Mouse (Mus musculus) left cerebral cortex, postnatal 4 days (tissue): ENCODE measurements at regions not wholly inside any gene's neighbourhood (a gene's known extent, or its start where the extent isn't known, plus 50 kb on each side); places are given as distances from the start of the nearest gene placed in this dataset.

Experiments used
- DNase-seq: peaks from one replicate; pipeline ENCODE4 v3.0.0-alpha.2; 2022
- intact Hi-C: fragments of 180-260 bp; cut with DNase I; formaldehyde crosslinking; loops from one replicate; pipeline ENCODE4 v1.15.1; 2025

DNA sequence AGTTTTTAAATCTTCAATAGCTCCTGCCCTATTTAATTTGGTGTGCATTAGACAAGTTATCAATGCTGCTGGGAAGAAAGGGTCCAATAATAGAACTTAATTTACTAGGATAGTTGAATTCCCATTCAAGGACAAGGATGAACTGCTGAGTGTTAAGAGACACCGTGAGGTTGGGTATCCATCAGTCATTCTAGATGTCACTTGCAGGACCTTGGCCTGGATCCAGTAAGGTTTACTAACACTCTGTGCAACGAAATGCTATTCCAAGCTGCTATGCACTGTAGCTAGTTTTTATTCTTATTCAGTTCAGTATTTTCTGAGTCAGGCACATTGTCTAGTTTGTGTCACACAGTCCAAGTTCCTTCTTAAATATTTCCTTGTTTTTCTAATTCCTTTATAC lies 376.4 kb downstream of the Gja1 start:
- intact Hi-C loops: no loop called here
- DNase-seq: no peak

DNA sequence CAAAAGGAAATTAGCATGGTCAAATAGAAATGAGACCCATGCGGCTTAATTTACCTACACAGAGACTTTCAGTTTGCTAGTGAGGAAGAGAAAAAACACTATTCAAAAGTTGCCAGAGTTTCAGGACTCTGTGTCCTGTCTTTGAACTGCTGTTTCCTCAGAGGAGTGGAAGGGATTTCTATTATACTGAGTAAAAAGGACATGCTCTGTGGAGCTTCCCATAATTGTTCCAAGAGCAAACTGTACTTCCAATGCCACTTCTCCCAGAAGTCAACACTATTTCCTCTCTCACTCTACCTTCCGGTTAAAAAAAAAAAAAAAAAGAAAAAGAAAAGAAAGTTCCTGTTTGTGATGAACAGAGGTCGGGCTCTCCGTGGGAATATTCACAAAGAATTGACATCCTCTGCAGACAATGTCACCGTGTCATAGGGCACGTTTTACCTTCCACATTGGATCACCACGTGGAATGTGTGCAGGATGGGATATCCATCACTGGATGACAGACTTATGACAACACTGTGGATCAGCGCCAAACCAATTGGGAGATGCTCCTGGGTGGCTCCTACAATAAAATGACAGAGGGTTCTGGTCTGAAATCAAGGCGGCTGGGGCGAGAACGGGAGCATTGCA lies 377.5 kb downstream of the Gja1 start:
- DNase-seq: no peak
- intact Hi-C loops: no loop called here

DNA sequence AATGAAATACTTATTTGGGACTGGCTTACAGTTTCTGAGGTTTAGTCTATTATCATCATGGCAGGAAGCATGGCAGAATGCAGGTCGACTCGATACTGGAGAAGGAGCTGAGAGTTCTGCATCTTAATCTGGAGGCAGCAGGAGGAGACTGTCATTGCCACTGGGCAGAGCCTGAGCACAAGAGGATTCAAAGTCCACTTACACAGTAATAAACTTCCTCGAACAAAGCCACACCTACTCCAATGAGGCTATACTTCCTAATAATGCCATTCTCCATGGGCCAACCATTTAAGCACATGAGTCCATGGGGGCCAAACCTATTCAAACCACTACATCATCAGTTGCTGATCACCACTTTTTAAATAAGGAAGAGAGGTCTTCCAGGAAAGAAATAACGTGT lies 393.5 kb downstream of the Gja1 start:
- intact Hi-C loops: no loop called here
- DNase-seq: no peak

DNA sequence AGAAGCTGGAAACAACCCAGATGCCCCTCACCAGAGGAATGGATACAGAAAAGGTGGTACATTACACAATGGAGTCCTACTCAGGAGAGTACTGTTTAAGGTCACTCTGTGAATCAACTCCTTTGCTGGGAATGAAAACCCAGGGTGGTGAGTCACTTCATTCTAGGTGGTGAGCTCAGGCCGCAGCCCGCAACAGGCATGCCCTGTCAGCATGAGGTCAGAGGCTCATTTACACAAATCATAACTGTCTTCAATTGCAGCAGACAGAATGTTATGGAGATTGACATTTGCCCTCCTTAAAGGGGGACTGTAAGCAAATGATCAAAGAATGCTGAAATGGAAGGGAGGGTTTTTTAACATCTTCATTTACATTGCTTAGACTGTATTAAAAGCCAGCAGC lies 405.1 kb downstream of the Gja1 start:
- intact Hi-C loops: no loop called here
- DNase-seq: no peak

DNA sequence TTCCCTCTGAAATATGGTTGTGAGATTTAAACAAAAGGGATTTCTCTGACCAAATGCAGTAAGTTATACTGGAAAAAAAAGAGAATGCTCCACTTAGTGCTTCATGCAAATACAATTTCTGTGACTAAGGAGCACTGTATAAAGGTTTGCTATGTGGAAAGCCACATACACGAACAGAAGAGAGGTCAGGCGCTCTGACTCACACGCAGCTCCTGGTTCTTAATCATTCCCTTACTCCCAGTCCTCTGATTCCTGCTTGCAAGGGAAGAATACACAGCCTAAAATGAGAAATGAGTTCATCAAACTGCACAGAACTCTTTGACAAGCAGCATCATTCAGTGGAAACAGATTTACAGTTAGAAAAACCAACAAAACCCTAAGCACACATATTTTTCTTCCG lies 406.8 kb downstream of the Gja1 start:
- intact Hi-C loops: no loop called here
- DNase-seq: no peak

DNA sequence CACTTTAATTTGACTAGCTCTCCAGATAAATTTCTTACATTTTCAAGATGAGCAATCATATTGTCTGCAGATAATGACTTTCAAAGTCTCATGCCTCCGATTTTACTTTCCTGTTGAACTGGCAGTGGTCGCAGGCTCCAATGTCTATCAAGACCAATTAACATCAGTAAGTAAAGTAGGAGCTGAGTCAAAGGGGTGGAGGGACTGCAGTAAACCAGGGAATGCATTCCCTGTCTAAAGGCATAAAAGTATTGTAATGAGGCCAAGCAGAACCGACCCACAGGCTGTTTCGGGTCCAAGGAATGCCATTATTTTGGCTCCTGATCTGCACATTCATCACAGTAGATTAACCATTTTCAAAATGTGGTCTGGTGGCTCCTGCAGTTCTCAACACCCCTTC lies 411.0 kb downstream of the Gja1 start:
- intact Hi-C loops: no loop called here
- DNase-seq: no peak

DNA sequence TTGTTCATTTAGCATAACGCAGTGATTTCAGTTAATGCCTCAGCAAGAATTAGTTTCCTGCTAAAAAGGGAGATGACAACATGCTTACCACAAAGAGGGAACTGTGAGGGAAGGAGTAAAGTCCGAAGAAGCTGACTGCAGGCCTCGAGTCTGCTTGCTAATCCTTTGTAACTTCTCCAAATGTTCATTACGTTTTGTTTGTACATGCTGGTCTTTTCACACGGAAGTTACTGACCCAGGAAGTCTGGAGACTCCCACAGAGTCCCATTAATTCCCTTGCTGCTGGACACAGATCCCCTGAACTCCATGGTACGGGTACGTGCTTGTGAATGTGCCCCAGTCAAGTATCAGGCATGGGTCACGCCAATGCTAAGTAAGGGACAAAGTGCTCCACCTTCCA lies 415.9 kb downstream of the Gja1 start:
- DNase-seq: no peak
- intact Hi-C loops: no loop called here

DNA sequence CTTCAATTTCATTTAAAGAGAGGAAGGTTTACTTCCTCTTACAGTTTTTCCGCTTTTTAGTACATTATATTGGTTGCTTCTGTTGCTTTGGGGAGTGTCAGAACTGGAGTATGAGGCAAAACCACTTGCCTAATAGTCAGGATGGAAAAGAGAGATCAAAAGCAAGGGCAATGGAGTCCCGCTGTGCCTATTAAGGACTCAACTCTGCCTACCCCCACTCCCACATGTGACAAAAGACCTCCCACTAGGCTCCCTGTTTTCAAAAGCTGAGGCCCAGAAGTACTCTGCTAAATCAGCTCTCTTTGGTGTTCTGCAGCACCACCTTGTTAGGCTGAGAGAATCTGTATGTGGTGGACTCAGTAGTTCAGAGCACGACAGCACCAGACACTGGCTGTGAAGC lies 418.3 kb downstream of the Gja1 start:
- intact Hi-C loops: no loop called here
- DNase-seq: peak; percentile 2

DNA sequence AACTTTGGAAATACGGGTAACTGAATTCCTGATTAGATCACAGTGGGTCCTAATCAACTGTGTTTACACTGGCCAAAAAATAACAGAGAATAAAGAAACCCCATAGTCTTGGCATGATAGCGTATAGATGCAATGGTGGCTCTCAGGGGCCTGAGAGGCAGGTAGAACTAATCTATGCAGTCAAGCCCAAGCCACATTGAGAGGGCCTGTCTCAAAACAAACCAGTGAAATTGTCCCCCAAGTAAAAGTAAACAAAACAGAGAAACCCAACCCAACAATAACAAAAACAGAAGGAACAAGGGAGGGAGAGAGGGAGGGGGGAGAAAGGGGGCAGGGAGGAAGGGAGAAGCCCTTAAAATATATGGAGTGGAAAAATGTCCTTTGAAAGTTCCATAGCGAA lies 422.2 kb downstream of the Gja1 start:
- no peak for DNase-seq
- intact Hi-C loops: no loop called here

DNA sequence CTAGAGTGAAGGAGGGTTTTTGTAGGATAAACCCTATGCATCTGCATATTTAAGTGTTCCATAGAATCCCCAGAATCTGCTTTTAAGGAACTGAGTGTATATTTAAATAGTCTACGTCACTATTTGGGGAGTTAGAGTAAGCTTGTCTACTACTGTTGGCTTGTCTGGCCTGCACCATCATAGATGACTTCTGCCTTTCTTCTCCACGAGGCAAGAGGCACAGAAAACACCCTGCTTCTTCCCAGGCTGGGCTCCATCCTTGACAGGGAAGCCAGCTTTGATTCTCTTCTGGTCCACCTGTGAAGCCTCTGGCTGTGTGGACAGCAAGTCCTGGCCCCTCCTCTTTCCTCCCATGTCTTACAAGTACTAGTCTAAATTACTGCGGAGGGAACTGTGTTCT lies 422.6 kb downstream of the Gja1 start:
- no peak for DNase-seq
- intact Hi-C loops: no loop called here

DNA sequence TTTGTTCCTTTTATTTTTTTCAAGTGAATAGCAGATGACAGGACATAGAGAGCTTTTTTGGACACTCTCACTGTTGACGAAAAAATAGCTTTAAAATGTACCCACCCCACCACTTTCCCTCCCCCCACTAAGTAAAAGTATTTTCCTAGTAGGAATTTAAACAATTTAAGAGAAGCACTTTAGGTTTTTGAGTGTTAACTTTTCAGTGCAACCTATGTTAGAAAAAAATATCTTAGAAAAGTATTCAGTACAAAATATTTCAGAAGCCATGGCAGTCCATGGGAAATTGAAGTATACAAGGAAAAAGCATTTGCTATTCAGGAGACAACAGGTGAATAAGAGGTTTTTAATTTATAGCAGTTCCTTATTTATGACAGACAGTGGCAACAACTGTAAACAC lies 431.9 kb downstream of the Gja1 start:
- intact Hi-C loops: no loop called here
- DNase-seq: no peak

DNA sequence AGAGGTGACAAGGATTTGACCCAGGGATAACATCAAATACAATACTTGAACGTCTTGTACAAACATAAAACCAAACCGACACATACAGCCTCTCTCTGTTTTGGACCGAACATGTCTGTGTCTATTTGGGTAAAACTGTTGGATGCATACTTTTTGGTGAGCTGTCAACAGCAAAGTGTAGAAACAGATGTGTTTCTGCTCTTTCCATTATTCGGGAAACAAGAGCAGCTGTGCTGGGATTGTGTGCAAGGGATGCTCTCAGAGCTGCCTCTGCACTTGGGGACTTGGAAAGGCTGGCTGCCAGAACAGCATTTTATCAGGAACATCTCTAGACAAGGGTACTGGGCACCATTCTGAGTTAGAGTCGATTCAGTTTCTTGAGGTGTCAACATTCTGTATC lies 445.0 kb downstream of the Gja1 start:
- DNase-seq: no peak

DNA sequence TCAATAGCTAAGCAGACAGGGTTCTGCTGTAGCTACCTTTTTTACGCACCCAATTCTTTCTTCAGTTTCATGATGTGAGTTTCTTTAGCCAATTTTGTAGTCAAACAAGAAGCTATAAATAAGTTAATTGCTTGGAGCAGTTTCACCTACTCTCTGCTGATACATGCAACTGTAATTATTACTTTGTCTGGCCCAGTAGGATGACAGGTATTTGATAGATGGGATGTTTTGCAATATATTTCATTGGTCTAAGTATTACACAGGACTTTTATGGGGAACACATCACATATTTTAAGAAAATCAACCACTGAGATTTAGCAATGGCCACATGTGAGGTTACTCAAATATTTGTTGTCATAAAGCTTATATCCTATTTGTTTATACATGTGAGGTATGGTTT lies 454.2 kb downstream of the Gja1 start:
- no peak for DNase-seq
- intact Hi-C loops: no loop called here

More for the DNA sequence above, 445.0 kb downstream of the Gja1 start:
- intact Hi-C loops: no loop called here

DNA sequence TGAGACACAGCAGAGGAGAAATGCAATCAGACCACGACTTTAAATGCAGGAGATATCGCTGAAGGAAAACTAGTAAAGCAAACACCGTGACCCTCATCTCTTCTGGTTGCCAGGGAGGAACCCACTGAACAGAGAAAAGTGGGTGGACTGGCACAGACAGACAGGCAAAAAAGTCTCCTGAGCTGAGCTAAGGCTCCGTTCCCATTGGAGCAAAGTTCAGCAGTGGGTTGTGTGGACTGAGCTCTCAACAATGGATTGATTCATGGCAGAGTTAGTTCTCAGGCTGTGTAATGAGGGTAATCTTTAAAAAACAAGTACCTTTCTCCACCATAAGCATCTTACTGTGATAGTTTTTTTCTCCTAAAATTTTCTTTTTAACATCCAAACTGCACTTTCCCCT lies 454.8 kb downstream of the Gja1 start:
- intact Hi-C loops: no loop called here
- DNase-seq: no peak

DNA sequence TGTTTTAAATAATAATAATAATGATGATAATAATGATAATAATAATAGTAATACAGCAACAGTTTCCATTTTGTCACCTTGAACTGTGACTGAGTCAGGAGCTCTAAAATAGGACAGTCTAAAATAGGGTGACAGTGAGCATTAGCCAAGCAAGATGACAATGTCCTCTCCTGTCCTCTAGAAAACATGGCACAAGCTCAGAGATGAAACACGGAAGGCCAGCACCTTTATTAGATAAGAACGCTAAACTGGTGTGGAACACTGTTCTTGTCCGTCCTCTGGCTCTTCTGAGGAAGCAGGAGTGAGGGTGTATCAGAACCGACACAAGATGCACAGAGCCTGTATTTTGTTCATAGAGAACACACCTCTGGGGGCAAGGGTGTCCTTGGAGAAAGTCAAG lies 459.0 kb downstream of the Gja1 start:
- intact Hi-C loops: no loop called here
- no peak for DNase-seq

DNA sequence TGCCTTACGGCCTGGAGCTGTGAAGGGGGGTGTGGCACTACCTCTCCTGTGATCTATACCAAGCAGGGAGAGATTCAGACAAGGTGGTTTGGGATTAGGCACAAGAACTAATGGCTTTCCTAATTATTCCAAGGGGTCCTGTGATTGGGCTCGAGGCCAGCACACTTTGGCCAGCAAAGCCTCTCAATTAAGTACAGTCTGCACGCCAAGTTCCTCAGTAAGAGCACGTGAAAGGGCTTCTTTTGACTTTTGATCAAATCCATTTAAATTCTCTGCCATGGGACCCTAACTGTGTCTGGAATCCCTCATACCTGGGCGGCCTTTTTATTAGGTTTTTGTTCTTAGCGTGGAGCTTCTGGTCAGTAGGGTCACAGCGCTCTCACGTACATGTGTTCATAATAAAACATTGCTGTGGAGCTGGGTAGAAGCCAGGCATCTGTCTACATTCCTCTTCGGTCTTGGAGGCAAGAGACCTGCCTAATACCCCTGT lies 461.9 kb downstream of the Gja1 start:
- peak; percentile 74 for DNase-seq
- intact Hi-C loops: no loop called here

DNA sequence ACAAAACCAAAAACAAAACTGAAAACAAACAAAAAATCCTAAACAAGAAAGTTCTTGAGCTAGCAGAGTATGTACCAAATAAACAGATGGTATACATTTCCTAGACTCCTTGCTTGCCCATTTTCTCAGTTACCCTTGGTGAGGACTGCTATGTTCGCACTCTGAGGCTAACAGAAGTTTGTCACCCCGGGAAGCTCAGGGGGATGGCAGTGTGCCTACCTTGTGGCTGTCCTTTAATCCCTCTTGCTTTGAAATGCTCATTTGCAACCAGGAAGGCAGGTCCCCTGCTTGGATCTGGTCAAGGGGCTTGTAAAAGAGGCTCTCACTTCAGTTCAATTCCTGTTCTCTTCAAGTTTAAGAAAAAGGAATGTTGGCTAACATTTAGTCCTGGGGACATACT lies 462.4 kb downstream of the Gja1 start:
- intact Hi-C loops: no loop called here
- DNase-seq: peak; percentile 63

DNA sequence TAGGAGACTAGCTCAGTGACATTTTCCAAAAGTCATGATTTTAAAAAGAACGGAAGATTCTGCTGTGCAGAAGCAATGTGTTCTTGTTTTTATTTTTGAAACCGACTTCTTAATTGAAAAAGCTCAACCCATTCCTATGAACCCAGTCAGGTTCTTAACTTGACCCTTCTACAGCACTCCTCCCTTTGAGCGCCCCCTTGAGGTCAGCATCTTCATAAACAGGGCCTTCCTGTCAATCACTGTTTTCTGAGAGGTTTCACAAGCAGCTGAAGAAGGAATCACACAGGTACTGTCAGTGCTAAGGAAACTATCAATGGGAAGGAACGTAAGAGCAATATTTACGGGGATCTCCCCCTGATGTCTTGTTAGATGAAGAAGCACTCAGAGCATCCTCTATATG lies 463.6 kb downstream of the Gja1 start:
- intact Hi-C loops: no loop called here
- DNase-seq: peak; percentile 34

DNA sequence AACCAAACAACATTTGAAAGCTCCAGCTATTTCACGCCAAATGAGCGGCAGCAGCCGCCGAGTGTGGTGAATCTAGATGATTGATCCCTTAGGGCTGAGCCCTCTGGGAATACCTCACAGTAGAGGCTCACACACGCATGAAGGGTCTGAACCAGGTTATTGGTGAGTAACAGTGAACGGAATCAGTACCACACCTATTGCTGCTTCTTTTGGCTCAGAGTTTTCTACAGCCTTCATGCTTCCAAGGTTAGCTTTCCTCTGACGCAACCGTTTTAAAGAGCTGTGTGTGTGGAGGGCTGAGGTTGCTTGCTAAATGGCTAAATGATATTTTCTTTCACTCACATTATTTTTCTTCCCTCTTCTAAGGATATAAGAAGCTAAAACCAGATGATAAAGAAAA lies 464.4 kb downstream of the Gja1 start:
- intact Hi-C loops: no loop called here

DNA sequence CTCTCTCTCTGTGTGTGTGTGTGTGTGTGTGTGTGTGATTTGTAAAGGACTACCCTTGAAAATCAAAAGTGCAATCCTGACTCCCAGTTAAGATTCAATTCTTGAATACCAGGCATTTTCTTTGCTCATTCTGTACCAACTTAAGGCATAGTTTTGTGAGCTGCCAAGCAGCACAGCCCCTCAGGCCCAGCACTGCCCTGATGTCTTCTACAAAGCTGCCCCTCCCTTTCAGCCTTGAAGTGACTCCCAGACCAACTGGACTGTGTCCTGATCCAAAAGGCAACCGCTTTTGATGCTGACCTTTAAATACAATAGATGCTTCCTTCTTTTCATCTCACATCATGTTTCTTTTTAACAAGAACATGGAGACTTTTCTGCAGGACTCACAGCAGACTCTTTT lies 464.8 kb downstream of the Gja1 start:
- intact Hi-C loops: no loop called here
- DNase-seq: no peak

More for the DNA sequence above, 464.4 kb downstream of the Gja1 start:
- no peak for DNase-seq

DNA sequence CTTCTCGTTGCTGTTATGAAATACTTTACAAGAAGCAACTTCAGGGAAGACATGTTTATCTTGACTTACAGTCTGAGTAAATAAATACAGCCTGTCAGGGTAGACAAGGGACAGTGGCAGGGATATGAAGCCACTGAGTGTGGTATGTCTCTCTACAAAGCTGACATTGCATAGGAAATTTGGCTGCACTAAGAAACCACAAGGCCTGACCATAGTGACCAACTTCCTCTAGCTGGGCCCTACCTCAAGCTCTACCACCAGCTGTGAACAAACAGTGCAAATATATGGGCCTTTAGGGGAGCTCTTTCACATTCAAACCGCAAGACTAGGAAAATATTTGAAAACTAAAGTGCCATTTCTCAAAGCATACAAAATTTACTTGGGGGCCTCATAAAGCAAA lies 475.4 kb downstream of the Gja1 start:
- DNase-seq: no peak
- intact Hi-C loops: no loop called here

DNA sequence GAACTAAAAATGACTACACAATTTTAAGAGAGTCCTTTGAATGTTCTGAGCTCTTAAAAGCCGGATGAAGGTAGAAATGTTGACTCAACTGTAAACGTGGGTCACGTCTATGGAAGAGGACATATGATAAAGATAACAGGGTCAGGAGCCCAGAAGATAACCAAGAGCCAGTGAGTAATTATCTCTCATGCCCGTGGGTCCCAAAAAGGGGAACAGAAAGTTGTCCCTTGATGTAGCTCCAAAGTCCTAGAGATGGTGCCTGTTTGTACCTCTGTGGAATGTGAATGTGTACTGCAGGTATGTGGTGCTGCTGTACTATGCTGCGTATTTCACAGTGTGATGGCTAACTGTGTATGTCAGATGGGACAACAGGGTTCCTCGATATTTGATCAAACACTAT lies 479.1 kb downstream of the Gja1 start:
- no peak for DNase-seq
- intact Hi-C loops: no loop called here

DNA sequence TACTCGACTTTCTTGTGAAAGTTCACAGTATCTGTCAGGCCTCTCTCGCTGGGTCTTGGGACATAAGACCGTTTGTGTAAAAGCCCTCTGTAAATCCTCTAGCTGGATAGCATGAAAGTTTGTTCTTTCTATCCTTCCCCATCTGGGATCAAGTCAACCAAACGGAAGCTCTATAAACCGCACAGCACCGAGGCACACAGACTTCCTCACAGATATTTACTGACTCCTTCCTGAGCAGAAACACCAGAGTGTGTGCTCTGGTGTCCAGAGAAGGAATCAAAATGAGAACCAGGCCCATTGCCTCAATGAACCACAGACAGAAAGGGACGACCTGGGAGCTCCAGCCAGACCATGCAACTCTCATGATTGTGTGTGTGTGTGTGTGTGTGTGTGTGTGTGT lies 502.6 kb downstream of the Gja1 start:
- DNase-seq: no peak
- intact Hi-C loops: no loop called here
